Mouse (Mus musculus): ENCODE results near the gene T. TPM values are rescaled to one million over a fixed set of nuclear protein-coding genes. Genes with fewer than 3 reads are reported as not detected.
"Not testable (repeated sequence)": the region's sequence is repeated elsewhere in the genome, so short reads cannot be mapped to it uniquely, and the experiment has no call there.

Gene T
- polyA plus RNA-seq, 1 experiment = 0.09 TPM

DNA sequence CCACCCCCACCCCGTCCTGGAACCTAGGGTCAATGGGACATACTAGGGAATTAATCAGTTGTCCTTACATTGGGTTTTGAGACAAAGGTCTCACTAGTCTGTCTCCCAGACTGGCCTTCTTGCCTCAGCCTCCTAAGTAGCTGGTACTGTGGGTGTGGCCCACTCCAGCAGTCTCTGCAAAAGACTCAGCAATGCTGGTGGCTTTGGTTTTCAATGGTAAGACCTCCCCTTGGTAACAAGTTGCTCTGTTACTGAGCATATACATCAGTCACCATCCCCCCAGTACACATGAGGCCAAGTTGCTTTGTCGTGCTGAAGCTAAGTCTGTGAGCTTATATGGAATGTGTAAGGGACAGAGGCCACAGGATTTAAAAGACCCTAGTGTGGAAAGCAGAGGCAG, 36.3 kb upstream of the T start:
- Histone ChIP-seq H3K4me3 (ENCODE audit: control insufficient read depth, low read depth, low read length) (no peak overlapping the region), H3K27ac (ENCODE audit: control insufficient read depth, insufficient read depth, low read depth, low read length) (no peak overlapping the region), H3K36me3 (ENCODE audit: control insufficient read depth, insufficient read depth, low read length) (no peaks in the 10 kb centered on the region), H3K27me3 (ENCODE audit: control insufficient read depth, insufficient read depth, low read length) (no peaks in the 10 kb centered on the region), H3K4me1 (ENCODE audit: control insufficient read depth, insufficient read depth, low read length) (peaks cover 2% of the 10 kb centered on the region)
- TF ChIP-seq POLR2A (IDR thresholded peaks at IDR 0.05; ENCODE audit: control insufficient read depth, low read depth, low read length) (no peak), CTCF (IDR thresholded peaks at IDR 0.05; ENCODE audit: control insufficient read depth, insufficient read depth, insufficient replicate concordance, low read depth, low read length) (no peak)

DNA sequence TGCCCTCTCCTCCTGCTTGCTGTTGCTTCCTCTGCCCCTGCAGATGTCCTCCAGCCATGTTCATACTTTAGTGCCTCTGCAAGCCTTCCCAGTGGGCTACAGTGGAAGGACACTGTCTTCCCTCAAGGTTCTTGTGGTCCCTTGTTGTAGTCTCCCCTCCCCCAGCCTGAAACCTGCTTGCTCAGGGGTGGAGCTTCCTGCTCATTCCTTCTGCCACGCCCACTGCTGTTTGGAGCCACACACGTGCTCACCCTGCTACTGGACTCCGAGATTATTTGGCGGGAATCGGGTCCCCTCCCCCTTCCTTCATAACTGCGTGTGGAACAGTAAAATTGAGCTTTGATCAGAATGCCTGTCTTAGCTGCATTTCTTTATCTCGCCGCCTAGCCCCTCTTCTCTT, 30.3 kb upstream of the T start:
- not testable (repeated sequence) for H3K36me3 ChIP-seq (ENCODE audit: control insufficient read depth, insufficient read depth, low read length); H3K27me3 ChIP-seq (ENCODE audit: control insufficient read depth, insufficient read depth, low read length); H3K27ac ChIP-seq (ENCODE audit: control insufficient read depth, insufficient read depth, low read depth, low read length); H3K4me3 ChIP-seq (ENCODE audit: control insufficient read depth, low read depth, low read length); H3K4me1 ChIP-seq (ENCODE audit: control insufficient read depth, insufficient read depth, low read length)

DNA sequence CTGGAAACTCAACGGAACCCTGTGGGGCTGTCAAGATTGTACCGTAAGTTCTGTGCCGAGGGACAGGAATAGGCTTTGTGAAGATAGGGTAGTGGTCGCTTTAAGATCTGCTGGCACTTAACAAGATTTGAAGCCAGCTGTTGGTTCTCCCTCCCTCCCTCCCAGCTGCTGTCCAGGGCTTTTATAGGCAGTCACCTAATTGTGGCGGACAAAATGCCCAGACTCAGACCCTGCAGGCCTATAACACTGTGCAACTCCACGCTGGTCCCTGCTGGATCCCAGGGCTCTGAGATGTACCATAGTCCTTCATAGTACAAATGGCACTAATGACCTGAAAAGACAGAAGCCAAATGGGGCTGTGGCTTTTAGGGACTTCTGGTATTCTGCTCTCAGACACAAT, 27.9 kb upstream of the T start:
- no peaks in the 10 kb centered on the region for H3K27me3 ChIP-seq (ENCODE audit: control insufficient read depth, insufficient read depth, low read length)
- H3K36me3 ChIP-seq (ENCODE audit: control insufficient read depth, insufficient read depth, low read length) = no peaks in the 10 kb centered on the region
- TF ChIP-seq POLR2A (IDR thresholded peaks at IDR 0.05; ENCODE audit: control insufficient read depth, low read depth, low read length) (no peak), CTCF (IDR thresholded peaks at IDR 0.05; ENCODE audit: control insufficient read depth, insufficient read depth, insufficient replicate concordance, low read depth, low read length) (no peak)
- no peaks in the 10 kb centered on the region for H3K4me1 ChIP-seq (ENCODE audit: control insufficient read depth, insufficient read depth, low read length)
- no peak overlapping the region for H3K4me3 ChIP-seq (ENCODE audit: control insufficient read depth, low read depth, low read length)
- H3K27ac ChIP-seq (ENCODE audit: control insufficient read depth, insufficient read depth, low read depth, low read length) = no peak overlapping the region

DNA sequence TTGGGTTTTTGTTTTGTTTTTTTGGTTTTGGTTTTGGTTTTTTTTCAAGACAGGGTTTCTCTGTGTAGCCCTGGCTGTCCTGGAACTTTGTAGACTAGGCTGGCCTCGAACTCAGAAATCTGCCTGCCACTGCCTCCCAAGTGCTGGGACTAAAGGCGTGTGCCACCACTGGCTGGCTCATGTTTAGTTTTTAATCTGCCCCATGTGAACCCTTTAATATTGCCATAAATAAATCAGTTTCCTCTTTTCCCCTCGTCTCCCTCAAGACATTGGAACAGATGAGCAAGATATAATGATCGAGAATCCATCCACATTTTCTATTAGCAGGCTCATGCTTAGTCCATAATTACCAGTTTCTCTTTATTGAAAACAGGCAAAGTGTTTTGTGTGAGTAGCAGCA, 26.2 kb upstream of the T start:
- not testable (repeated sequence) for H3K27me3 ChIP-seq (ENCODE audit: control insufficient read depth, insufficient read depth, low read length); H3K27ac ChIP-seq (ENCODE audit: control insufficient read depth, insufficient read depth, low read depth, low read length); H3K4me1 ChIP-seq (ENCODE audit: control insufficient read depth, insufficient read depth, low read length); H3K36me3 ChIP-seq (ENCODE audit: control insufficient read depth, insufficient read depth, low read length); H3K4me3 ChIP-seq (ENCODE audit: control insufficient read depth, low read depth, low read length)

DNA sequence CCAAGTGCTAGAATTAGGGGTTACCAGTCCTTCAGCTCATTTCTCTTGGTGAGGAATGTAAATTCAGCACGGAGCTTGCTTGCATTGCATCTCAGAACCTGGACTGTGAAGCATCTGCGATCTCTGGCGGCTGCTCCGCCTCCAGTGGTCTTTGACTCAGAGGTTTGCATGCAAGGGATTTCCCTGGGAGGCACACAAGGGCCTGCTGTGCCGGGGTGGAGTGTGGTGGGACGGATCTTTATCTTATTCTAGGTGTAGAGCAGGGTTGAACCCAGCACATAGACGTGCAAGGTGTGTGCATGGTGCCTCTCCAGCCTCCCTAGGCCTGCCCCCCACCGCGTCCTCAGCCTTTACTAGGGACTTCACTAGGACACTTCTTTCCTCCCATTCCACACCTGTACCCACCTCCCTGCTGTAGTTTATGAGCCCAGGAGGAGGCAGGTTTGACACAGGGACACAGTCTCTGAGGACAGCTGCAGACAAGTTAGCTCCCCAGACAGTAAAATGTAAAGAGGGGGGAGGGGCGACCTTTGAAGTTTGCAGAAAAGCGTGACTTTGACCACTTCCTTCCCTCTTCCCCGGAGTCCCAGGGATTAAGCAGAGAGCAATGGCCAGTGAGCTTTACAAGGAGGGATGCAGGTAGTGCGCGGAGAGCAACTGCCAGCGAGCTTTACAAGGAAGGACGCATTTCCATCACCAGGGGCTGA, 25.5 kb upstream of the T start:
- no peak overlapping the region for H3K27ac ChIP-seq (ENCODE audit: control insufficient read depth, insufficient read depth, low read depth, low read length)
- no peaks in the 10 kb centered on the region for H3K4me1 ChIP-seq (ENCODE audit: control insufficient read depth, insufficient read depth, low read length)
- H3K36me3 ChIP-seq (ENCODE audit: control insufficient read depth, insufficient read depth, low read length) = no peaks in the 10 kb centered on the region
- H3K4me3 ChIP-seq (ENCODE audit: control insufficient read depth, low read depth, low read length) = no peak overlapping the region
- TF ChIP-seq POLR2A (IDR thresholded peaks at IDR 0.05; ENCODE audit: control insufficient read depth, low read depth, low read length) = no peak
- no peak for TF ChIP-seq CTCF (IDR thresholded peaks at IDR 0.05; ENCODE audit: control insufficient read depth, insufficient read depth, insufficient replicate concordance, low read depth, low read length)
- H3K27me3 ChIP-seq (ENCODE audit: control insufficient read depth, insufficient read depth, low read length) = no peaks in the 10 kb centered on the region

DNA sequence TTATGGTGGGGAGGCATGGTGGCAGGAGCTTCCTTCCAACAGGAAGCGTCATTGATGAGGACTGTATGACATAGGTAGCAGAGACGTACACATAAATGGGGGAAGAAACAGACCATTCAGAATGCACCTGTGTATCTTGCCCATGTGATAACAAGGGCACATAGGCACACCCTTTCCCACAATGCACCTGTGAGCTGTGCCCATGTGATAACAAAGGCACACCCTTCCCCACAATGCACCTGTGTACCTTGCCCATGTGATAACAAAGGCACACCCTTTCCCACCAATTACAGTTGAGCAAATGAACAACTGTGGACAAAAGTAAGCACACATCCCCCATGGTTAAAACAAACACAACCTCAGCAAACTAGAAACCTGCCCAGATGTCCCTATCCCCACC, 23.9 kb upstream of the T start:
- Histone ChIP-seq H3K27ac (ENCODE audit: control insufficient read depth, insufficient read depth, low read depth, low read length) (no peak overlapping the region), H3K4me3 (ENCODE audit: control insufficient read depth, low read depth, low read length) (no peak overlapping the region), H3K27me3 (ENCODE audit: control insufficient read depth, insufficient read depth, low read length) (no peaks in the 10 kb centered on the region), H3K36me3 (ENCODE audit: control insufficient read depth, insufficient read depth, low read length) (no peaks in the 10 kb centered on the region), H3K4me1 (ENCODE audit: control insufficient read depth, insufficient read depth, low read length) (no peaks in the 10 kb centered on the region)
- TF ChIP-seq POLR2A (IDR thresholded peaks at IDR 0.05; ENCODE audit: control insufficient read depth, low read depth, low read length) (no peak), CTCF (IDR thresholded peaks at IDR 0.05; ENCODE audit: control insufficient read depth, insufficient read depth, insufficient replicate concordance, low read depth, low read length) (no peak)

DNA sequence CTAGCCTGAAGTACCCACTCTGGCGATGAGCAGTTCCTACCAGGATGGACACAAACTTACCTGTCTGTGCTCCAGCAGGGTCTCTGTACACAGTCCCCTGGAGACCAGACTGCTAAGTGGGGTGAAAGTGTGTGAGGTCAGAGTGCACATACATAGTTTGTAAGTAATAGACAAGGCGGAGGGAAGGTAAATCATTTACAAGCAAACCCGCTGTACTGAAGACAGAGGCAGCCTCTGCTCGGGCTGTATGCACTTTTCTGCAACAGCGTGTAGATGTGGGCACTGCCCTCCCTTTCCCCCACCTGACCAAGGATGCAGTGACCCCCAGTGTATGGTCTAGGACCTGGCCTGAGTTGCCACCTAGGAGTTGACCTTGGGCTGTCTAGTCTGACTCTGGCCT, 20.6 kb upstream of the T start:
- Histone ChIP-seq H3K27me3 (ENCODE audit: control insufficient read depth, insufficient read depth, low read length) (no peaks in the 10 kb centered on the region), H3K4me3 (ENCODE audit: control insufficient read depth, low read depth, low read length) (no peak overlapping the region), H3K36me3 (ENCODE audit: control insufficient read depth, insufficient read depth, low read length) (no peaks in the 10 kb centered on the region), H3K4me1 (ENCODE audit: control insufficient read depth, insufficient read depth, low read length) (no peaks in the 10 kb centered on the region), H3K27ac (ENCODE audit: control insufficient read depth, insufficient read depth, low read depth, low read length) (no peak overlapping the region)
- TF ChIP-seq CTCF (IDR thresholded peaks at IDR 0.05; ENCODE audit: control insufficient read depth, insufficient read depth, insufficient replicate concordance, low read depth, low read length) (no peak), POLR2A (IDR thresholded peaks at IDR 0.05; ENCODE audit: control insufficient read depth, low read depth, low read length) (no peak)

DNA sequence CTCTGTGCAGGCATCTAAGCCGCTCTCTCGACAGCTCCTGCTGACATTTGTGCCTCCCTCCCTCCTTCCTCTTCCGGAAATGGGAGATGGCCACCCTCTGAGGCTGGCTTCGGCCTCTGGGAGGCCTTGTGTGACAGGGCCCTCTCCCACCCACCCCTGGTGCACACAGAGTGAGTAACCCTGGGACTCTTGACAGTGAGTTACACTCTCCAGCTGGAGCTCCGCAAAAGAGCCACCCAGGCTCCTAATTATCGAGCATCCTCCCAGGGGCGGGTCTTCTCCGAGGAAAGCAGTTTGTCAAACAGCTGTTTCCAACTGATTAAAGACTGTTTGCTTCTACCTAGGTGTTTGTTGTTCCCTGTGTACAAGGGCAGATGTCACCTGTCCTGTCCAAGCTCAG, 18.7 kb upstream of the T start:
- TF ChIP-seq POLR2A (IDR thresholded peaks at IDR 0.05; ENCODE audit: control insufficient read depth, low read depth, low read length) (no peak), CTCF (IDR thresholded peaks at IDR 0.05; ENCODE audit: control insufficient read depth, insufficient read depth, insufficient replicate concordance, low read depth, low read length) (no peak)
- H3K4me3 ChIP-seq (ENCODE audit: control insufficient read depth, low read depth, low read length) = no peak overlapping the region
- H3K27me3 ChIP-seq (ENCODE audit: control insufficient read depth, insufficient read depth, low read length) = no peaks in the 10 kb centered on the region
- no peaks in the 10 kb centered on the region for H3K4me1 ChIP-seq (ENCODE audit: control insufficient read depth, insufficient read depth, low read length)
- H3K27ac ChIP-seq (ENCODE audit: control insufficient read depth, insufficient read depth, low read depth, low read length) = no peak overlapping the region
- no peaks in the 10 kb centered on the region for H3K36me3 ChIP-seq (ENCODE audit: control insufficient read depth, insufficient read depth, low read length)
